Mouse (Mus musculus): ENCODE results near the gene Slc9c1.

GRCm38 (mm10) chr16:45641301-45641700, 106.2 kb downstream of the Slc9c1 start:
- TF ChIP-seq CTCF (IDR thresholded peaks at IDR 0.05; ENCODE audit: control insufficient read depth, insufficient read depth, insufficient replicate concordance, low read depth, low read length) = no peak
- TF ChIP-seq POLR2A (IDR thresholded peaks at IDR 0.05; ENCODE audit: control insufficient read depth, low read depth, low read length) = no peak

Measured in testis, adult 2 months (tissue).